Mouse (Mus musculus) lung, embryonic 14.5 days (tissue): ENCODE data around the gene Psme2. TPM values are rescaled to one million over a fixed set of nuclear protein-coding genes. Genes with fewer than 3 reads are reported as not detected.

Experiments
- ATAC-seq: fragments of 200-750 bp; cut with Nextera tagmentation; 2 replicates; pipeline ENCODE4 v1.8.0; 2017; ENCODE audit warnings: mild to moderate bottlenecking, moderate TSS enrichment, moderate library complexity; ENCODE audit not compliant: insufficient read depth
- DNase-seq: peaks from one replicate; pipeline ENCODE4 v3.0.0-alpha.2; 2015
- H3K27ac ChIP-seq: fragments of 300-500 bp; sonication (generic); 2 replicates; pipeline ENCODE4 v1.5.1; 2014; ENCODE audit warnings: low read depth, mild to moderate bottlenecking, moderate library complexity
- H3K27me3 ChIP-seq: fragments of 300-500 bp; sonication (generic); 2 replicates; pipeline ENCODE4 v1.6.1; 2014; ENCODE audit warnings: low read length, control low read depth; ENCODE audit not compliant: insufficient read depth
- H3K36me3 ChIP-seq: fragments of 300-500 bp; sonication (generic); 2 replicates; pipeline ENCODE4 v1.6.1; 2014; ENCODE audit warnings: control low read depth; ENCODE audit not compliant: insufficient read depth
- H3K4me1 ChIP-seq: fragments of 300-500 bp; sonication (generic); 2 replicates; pipeline ENCODE4 v1.6.1; 2014; ENCODE audit warnings: antibody characterized with exemption, control low read depth; ENCODE audit not compliant: insufficient read depth
- H3K4me2 ChIP-seq: fragments of 300-500 bp; sonication (generic); 2 replicates; pipeline ENCODE4 v1.6.1; 2014; ENCODE audit warnings: mild to moderate bottlenecking
- H3K4me3 ChIP-seq: fragments of 300-500 bp; sonication (generic); 2 replicates; pipeline ENCODE4 v1.5.1; 2014; ENCODE audit warnings: low read depth, low read length
- H3K9ac ChIP-seq: fragments of 300-500 bp; sonication (generic); 2 replicates; pipeline ENCODE4 v1.6.1; 2014
- H3K9me3 ChIP-seq: fragments of 300-500 bp; sonication (generic); 2 replicates; pipeline ENCODE4 v1.6.1; 2016; ENCODE audit warnings: low read depth, low read length, control low read depth
- CTCF ChIP-seq: IDR thresholded peaks from 2 replicates; pipeline ENCODE4 v1.5.1; 2016; ENCODE audit warnings: antibody characterized with exemption, low read depth
- WGBS: fragments of 180-500 bp; shearing (Covaris S2); extraction: QIAGEN DNeasy Blood & Tissue Kit; methylation state at CpG from one replicate; pipeline ENCODE4 v1.1.7; 2014; 5-methylcytosine and 5-hydroxymethylcytosine counted together
- polyA plus RNA-seq: library from polyadenylated mRNA; unstranded; fragments of >200 nt; fragmentation: Nextera tagmentation; extraction: Ambion mirVana; gene quantifications from 2 replicates; pipeline ENCODE4 v1.2.1, GENCODE M21; 2014

The Psme2 gene
- polyA plus RNA-seq, result 228 and 242 TPM in 2 replicates

GRCm38 (mm10) chr14:55590748-55591330 is at the start of gene Psme2:
Gene Psme2, minus strand, starts transcription at chr14:55591113.
- Histone ChIP-seq H3K27me3 (no peaks in the 10 kb centered on the region), H3K36me3 (peaks cover 34% of the 10 kb centered on the region), H3K4me2 (peak within 1 kb of the TSS; percentile 94), H3K4me3 (peak within 1 kb of the TSS; percentile 88), H3K9me3 (no peaks in the 10 kb centered on the region), H3K27ac (peak within 1 kb of the TSS; percentile 94), H3K9ac (peak within 1 kb of the TSS; percentile 79), H3K4me1 (peaks cover 6% of the 10 kb centered on the region; the same call in 1 of the 2 replicates)
- no peak for TF ChIP-seq CTCF
- under 1% methylated on average over 22 of the region's 22 CpGs for WGBS
- peak; percentile 98 for DNase-seq
- ATAC-seq, result peak; percentile 98

GRCm38 (mm10) chr14:55637795-55638194 is 46.9 kb upstream of the Psme2 start, which contains the start of gene Gm49378:
Gene Gm49378, minus strand, starts transcription at chr14:55637895.
- 89% methylated on average over 9 of the region's 9 CpGs for WGBS

GRCm38 (mm10) chr14:55635523-55636007 is 44.7 kb upstream of the Psme2 start, which contains the start of gene Ipo4:
Gene Ipo4, minus strand, starts transcription at chr14:55635957.
- H3K27ac ChIP-seq, result peak within 1 kb of the TSS; percentile 66
- under 1% methylated on average over 33 of the region's 33 CpGs for WGBS
- H3K9ac ChIP-seq, result peak within 1 kb of the TSS; percentile 69

More at GRCm38 (mm10) chr14:55637795-55638194, 46.9 kb upstream of the Psme2 start, which contains the start of gene Gm49378:
- no peaks in the 10 kb centered on the region for H3K9me3 ChIP-seq
- no peak for TF ChIP-seq CTCF
- no peak for DNase-seq
- no peak within 1 kb of the TSS for H3K9ac ChIP-seq
- no peak within 1 kb of the TSS for H3K4me2 ChIP-seq
- peaks cover 71% of the 10 kb centered on the region for H3K36me3 ChIP-seq
- no peaks in the 10 kb centered on the region for H3K4me1 ChIP-seq
- H3K27ac ChIP-seq, result no peak within 1 kb of the TSS
- H3K4me3 ChIP-seq, result no peak within 1 kb of the TSS
- no peaks in the 10 kb centered on the region for H3K27me3 ChIP-seq
- no peak for ATAC-seq

GRCm38 (mm10) chr14:55634874-55635522 is 44.1 kb upstream of the Psme2 start:
- Histone ChIP-seq H3K27me3 (no peaks in the 10 kb centered on the region), H3K4me3 (peak overlapping the region; percentile 69), H3K4me2 (peak overlapping the region; percentile 96), H3K27ac (peak overlapping the region; percentile 66), H3K9ac (peak overlapping the region; percentile 69), H3K4me1 (no peaks in the 10 kb centered on the region), H3K9me3 (no peaks in the 10 kb centered on the region), H3K36me3 (peaks cover 81% of the 10 kb centered on the region)
- DNase-seq, result no peak
- ATAC-seq, result peak; percentile 57
- TF ChIP-seq CTCF, result no peak
- 3% methylated on average over 23 of the region's 23 CpGs for WGBS

More at GRCm38 (mm10) chr14:55635523-55636007, 44.7 kb upstream of the Psme2 start, which contains the start of gene Ipo4:
- H3K27me3 ChIP-seq, result no peaks in the 10 kb centered on the region
- DNase-seq (peak; percentile 94), ATAC-seq (peak; percentile 91)
- H3K4me1 ChIP-seq, result no peaks in the 10 kb centered on the region
- no peak for TF ChIP-seq CTCF
- H3K4me2 ChIP-seq, result peak within 1 kb of the TSS; percentile 96
- peaks cover 81% of the 10 kb centered on the region for H3K36me3 ChIP-seq
- H3K9me3 ChIP-seq, result no peaks in the 10 kb centered on the region
- H3K4me3 ChIP-seq, result peak within 1 kb of the TSS; percentile 69

GRCm38 (mm10) chr14:55629312-55629711 is 38.4 kb upstream of the Psme2 start:
- Histone ChIP-seq H3K9ac (no peak overlapping the region), H3K27ac (no peak overlapping the region), H3K36me3 (peaks cover 99% of the 10 kb centered on the region), H3K4me2 (no peak overlapping the region), H3K9me3 (no peaks in the 10 kb centered on the region), H3K4me3 (no peak overlapping the region), H3K4me1 (no peaks in the 10 kb centered on the region), H3K27me3 (no peaks in the 10 kb centered on the region)
- peak; percentile 52 for DNase-seq
- peak; percentile 78 for TF ChIP-seq CTCF
- no peak for ATAC-seq
- 63% methylated on average over 5 of the region's 5 CpGs for WGBS

- Histone ChIP-seq H3K9me3 (no peaks in the 10 kb centered on the region), H3K4me3 (no peak overlapping the region), H3K27me3 (no peaks in the 10 kb centered on the region), H3K4me1 (no peaks in the 10 kb centered on the region), H3K9ac (no peak overlapping the region), H3K36me3 (peaks cover 95% of the 10 kb centered on the region), H3K27ac (no peak overlapping the region), H3K4me2 (no peak overlapping the region)
- TF ChIP-seq CTCF, result no peak
- ATAC-seq, result no peak
- DNase-seq, result no peak
- 92% methylated on average over 26 of the region's 27 CpGs for WGBS
Observed at GRCm38 (mm10) chr14:55628077-55628827, 37.3 kb upstream of the Psme2 start.
